Mouse (Mus musculus) gastrocnemius, postnatal 14 days (tissue): Measurements from ENCODE around the gene Ubqln3. TPM values are rescaled to one million over a fixed set of nuclear protein-coding genes. Genes with fewer than 3 reads are reported as not detected.

ENCODE experiments used
- DNase-seq: peaks from one replicate; pipeline ENCODE4 v3.0.0; 2021; ENCODE audit warnings: mixed read lengths
- intact Hi-C: fragments of 180-260 bp; cut with DNase I; formaldehyde crosslinking; loops from one replicate; pipeline ENCODE4 v1.15.1; 2025; ENCODE audit warnings: low total_unique reads
- long read RNA-seq, 2 experiments: library from polyadenylated mRNA; stranded (forward); transcript quantifications; one replicate each; pipeline ENCODE4 v2.0.0; 2021
- total RNA-seq, 2 experiments: library from RNA; stranded (reverse); gene quantifications; 2 replicates each; pipeline ENCODE4 v1.2.3; 2021

The Ubqln3 gene
- total RNA-seq: not detected
- long read RNA-seq, experiment 1: 0 reads
- long read RNA-seq, experiment 2: 0 reads

DNA sequence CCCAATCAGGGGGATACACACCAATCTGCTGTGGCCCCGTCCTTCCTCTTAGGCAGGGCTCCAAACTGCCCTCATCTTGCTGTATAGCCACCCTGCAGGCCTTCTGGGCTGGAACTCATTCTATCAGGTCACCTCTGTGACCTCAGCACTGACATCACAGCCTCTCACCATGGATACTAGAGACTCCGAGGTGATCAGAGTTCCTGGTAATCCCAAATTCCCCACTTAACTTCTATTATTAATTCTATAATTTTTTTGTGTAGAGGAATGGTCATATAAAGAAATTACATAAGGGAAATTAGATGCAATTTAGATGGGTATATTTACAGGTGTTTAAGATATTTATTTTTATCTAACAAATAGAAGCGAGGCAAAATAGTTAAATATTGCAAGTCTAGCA, at the start of gene Ubqln3:
TSS of gene Ubqln3 (minus strand) at position 101 of the 400 bp plus-strand sequence.
- intact Hi-C loops: no loop called here
- no peak for DNase-seq

- DNase-seq: no peak
- intact Hi-C loops: no loop called here
Measured at GRCm38 (mm10) chr7:104191275-104191674, 48.2 kb upstream of the Ubqln3 start.

- intact Hi-C loops: no loop called here
- no peak for DNase-seq
Measured at GRCm38 (mm10) chr7:104183292-104183691, 40.2 kb upstream of the Ubqln3 start, which contains the start of gene Olfr648. Gene Olfr648 (minus strand): TSS chr7:104183392.

DNA sequence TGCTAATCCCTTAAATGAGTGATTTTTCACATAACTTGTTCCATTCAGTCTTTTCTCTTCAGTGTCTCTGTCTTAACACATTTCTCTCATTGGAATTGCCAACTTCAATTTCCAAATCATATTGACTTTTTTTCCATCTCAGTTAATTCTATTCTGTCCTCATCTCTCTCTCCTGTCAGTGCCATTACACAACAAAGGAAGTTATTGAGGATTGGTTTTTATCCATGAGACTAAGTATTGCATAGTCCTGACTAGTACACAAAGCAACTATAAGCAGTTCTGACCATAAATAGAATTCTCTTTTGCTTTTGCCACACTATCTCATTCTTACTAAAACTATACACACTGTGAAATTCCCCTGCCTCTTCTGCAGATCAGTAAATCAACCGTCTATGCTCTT, 36.0 kb upstream of the Ubqln3 start:
- DNase-seq: no peak
- intact Hi-C loops: no loop called here

- DNase-seq: no peak
- intact Hi-C loops: no loop called here
Measured at GRCm38 (mm10) chr7:104178422-104179054, 35.5 kb upstream of the Ubqln3 start.

DNA sequence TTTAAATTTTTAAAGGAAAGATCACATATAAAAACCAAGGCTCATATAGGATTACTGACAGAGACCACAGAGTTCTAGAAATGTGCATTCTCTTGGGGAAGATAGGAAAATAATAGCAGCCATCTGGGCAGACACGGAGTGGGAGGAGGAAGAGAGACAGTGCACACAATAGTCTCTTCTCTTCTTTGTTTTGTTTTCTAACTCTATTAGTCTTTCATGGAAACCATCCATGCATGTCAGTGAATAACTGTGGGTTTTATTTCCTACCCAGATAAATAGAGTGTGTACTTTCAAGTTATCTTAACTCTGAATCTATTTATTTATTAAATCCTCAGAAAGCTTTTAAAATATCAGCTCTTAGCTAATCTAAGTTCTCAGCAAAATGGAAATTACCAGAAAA, 32.0 kb upstream of the Ubqln3 start:
- intact Hi-C loops: no loop called here
- DNase-seq: no peak

- intact Hi-C loops: no loop called here
- DNase-seq: no peak
Measured at GRCm38 (mm10) chr7:104169634-104170204, 26.6 kb upstream of the Ubqln3 start.

GRCm38 (mm10) chr7:104167105-104167504, 24.0 kb upstream of the Ubqln3 start:
- intact Hi-C loops: no loop called here

DNA sequence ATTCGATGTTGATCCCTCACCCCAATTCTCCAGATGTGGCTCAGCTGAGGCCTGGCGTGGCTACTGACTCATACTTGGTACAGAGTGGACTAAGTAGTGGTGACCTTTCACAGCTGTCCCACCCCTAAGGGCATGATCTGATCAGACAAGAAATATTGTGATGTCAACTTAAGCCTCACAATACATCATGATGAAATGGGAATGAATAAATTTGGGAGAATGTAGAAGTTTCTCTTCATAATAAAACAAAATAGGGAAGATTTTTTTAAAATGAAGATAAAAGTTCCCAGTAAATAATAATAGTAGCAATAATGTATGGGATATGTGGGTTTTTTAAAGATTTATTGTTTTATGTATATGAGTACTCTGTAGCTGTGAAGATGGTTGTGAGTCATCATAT, 7.4 kb upstream of the Ubqln3 start, which contains the start of gene Ubqlnl:
TSS of gene Ubqlnl (minus strand) at position 101 of the 400 bp plus-strand sequence.
- intact Hi-C loops: no loop called here
- no peak for DNase-seq

More at GRCm38 (mm10) chr7:104167105-104167504, 24.0 kb upstream of the Ubqln3 start:
- no peak for DNase-seq

DNA sequence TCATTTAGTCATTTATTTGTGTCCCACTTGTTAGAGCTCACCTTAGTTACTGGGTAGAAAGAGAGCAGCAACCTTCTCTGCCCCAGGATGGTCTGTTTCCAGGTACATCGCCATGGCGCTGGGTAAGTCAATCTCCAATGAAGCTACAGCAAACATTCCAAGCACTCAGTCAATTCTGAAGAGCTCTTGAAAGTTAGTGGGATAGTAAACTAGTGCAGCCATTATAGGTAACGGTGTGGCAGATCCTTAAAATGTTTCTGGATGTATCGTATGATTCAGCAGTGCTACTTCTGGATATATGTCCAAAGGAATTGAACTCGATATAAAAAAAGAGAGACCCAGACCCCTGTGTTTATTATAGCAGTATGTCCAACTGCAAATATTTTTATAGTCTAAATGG, 5.8 kb downstream of the Ubqln3 start, which contains the start of gene Olfr643:
TSS of gene Olfr643 (minus strand) at position 101 of the 400 bp plus-strand sequence.
- DNase-seq: no peak
- intact Hi-C loops: no loop called here

DNA sequence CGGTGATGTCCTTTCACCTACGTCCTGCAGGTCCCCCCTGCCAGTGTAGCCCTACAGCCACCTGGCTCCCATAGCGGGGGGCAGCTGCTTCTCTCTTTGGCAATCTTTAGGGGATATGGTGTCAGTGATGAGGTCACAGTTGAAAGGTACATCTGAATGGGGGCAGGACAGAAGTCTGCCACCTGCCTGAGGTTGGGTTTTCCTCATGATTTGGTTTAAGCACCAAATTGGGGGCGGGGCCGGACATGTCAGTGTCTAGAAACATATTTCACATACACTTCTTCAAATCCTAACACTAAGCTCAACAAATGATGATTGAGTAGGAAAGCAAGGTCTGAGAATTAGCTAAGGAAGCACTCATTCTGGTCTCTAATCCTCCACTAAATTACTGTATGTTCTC, 13.4 kb downstream of the Ubqln3 start, which contains the start of gene Ubqln5:
TSS of gene Ubqln5 (minus strand) at position 101 of the 400 bp plus-strand sequence.
- intact Hi-C loops: no loop called here
- DNase-seq: no peak

DNA sequence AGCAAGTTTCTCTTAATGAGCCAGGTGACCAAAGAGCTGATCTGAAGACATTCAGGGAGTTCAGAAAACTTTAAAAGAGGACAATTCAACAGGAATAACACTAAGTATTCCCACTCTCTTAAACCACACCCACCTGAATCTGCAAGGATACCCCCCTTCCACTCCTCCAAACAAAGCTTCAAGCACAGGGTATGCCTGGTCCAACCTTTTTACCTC, 38.4 kb downstream of the Ubqln3 start, which contains the start of gene Olfr646:
TSS of gene Olfr646 (plus strand) at position 117 of the 216 bp plus-strand sequence.
- DNase-seq: no peak
- intact Hi-C loops: no loop called here

- DNase-seq: no peak
- intact Hi-C loops: no loop called here
Measured at GRCm38 (mm10) chr7:104103913-104104756, 38.9 kb downstream of the Ubqln3 start.

Other genes with a start within 250 kb of the Ubqln3 start
- not detected for gene Olfr64, start 248.8 kb downstream of the Ubqln3 start, total RNA-seq
- gene Olfr65, start 239.8 kb downstream of the Ubqln3 start, total RNA-seq: not detected
- not detected for gene Olfr631, start 214.5 kb downstream of the Ubqln3 start, total RNA-seq
- not detected for gene Olfr632, start 208.9 kb downstream of the Ubqln3 start, total RNA-seq
- not detected for gene Olfr633, start 198.8 kb downstream of the Ubqln3 start, total RNA-seq
- gene Olfr635, start 172.1 kb downstream of the Ubqln3 start, total RNA-seq: not detected
- gene Olfr638, start 144.5 kb downstream of the Ubqln3 start, total RNA-seq: not detected
- not detected for gene Olfr639, start 126.0 kb downstream of the Ubqln3 start, total RNA-seq
- gene Olfr640, start 117.7 kb downstream of the Ubqln3 start, total RNA-seq: not detected
- not detected for gene Olfr641, start 107.8 kb downstream of the Ubqln3 start, total RNA-seq
- gene Olfr642, start 90.6 kb downstream of the Ubqln3 start, total RNA-seq: not detected
- not detected for gene 4930516K23Rik, start 81.8 kb downstream of the Ubqln3 start, total RNA-seq
- not detected for gene Olfr644, start 71.4 kb downstream of the Ubqln3 start, total RNA-seq
- gene Olfr645, start 57.8 kb downstream of the Ubqln3 start, total RNA-seq: not detected
- gene Olfr646, start 38.4 kb downstream of the Ubqln3 start, total RNA-seq: not detected
- gene Ubqln5, start 13.5 kb downstream of the Ubqln3 start, total RNA-seq: not detected
- not detected for gene Olfr643, start 5.9 kb downstream of the Ubqln3 start, total RNA-seq
- not detected for gene Ubqlnl, start 7.3 kb upstream of the Ubqln3 start, total RNA-seq
- gene Olfm5, start 21.6 kb upstream of the Ubqln3 start, total RNA-seq: not detected
- not detected for gene Olfr648, start 40.1 kb upstream of the Ubqln3 start, total RNA-seq
- gene Olfr649, start 52.7 kb upstream of the Ubqln3 start, total RNA-seq: not detected
- gene Trim6, start 75.5 kb upstream of the Ubqln3 start, total RNA-seq: under 1 TPM; 0.18 to 0.31 TPM
- gene Trim34a, start 101.2 kb upstream of the Ubqln3 start, total RNA-seq: 1 to 10 TPM; 1.1 to 1.4 TPM
- gene Trim5, start 144.8 kb upstream of the Ubqln3 start, total RNA-seq: under 1 TPM; 0.55 to 0.62 TPM
- 1 to 10 TPM; 2.5 TPM for gene Trim12a, start 172.2 kb upstream of the Ubqln3 start, total RNA-seq
- gene Trim34b, start 186.2 kb upstream of the Ubqln3 start, total RNA-seq: under 1 TPM; 0.14 to 0.24 TPM
- 1 to 10 TPM; 2.1 TPM for gene Trim12c, start 210.1 kb upstream of the Ubqln3 start, total RNA-seq
- gene Trim30b, start 226.6 kb upstream of the Ubqln3 start, total RNA-seq: not detected